14 mouse cellular contexts compared by ENCODE assay signal in the genomic region with DNA sequence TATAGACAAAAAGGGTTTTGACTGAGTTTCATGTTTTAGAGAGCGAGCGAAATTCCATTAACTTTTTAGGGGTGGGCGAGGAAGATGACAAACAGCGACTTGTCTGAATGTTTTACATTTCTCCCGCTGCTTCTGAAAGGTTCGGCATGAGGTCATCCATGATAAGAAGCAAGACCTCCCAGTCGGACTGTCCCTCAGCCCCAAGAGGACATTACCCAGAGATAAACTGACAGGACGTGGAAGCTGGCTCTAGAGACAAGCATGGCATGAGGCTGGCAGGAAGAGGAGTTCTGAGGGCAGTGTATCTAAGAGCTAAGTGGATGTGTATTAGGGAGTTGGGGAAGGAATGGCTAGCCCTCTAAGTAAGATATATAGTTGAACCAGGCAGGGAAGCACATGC.
A peak's percentile ranks its signal among the peaks of the same experiment; 100 is the strongest.
DNase-seq lines count a peak whose midpoint lies in the region; ATAC-seq and TF ChIP-seq lines count a peak whose summit lies in the region.
"Had no signal": no experiment of that assay in that cellular context is flagged by ENCODE, and none has a peak within 500 bp of the region (broad histone marks: within the 10 kb centered on the region; RNA-seq: fewer than 3 reads in every experiment).

No protein-coding gene starts in this region.

- ATAC-seq in lung, embryonic 15.5 days (ENCODE audit: borderline replicate concordance, extremely low read depth, low FRiP score, low TSS enrichment): no peak
- ATAC-seq in heart, postnatal 0 days (ENCODE audit: insufficient read depth, low read depth): no peak
- ATAC-seq in stomach, embryonic 16.5 days (ENCODE audit: insufficient read depth, low FRiP score): no peak
- no peak for ATAC-seq in frontal cortex, adult (ENCODE audit: low TSS enrichment)

- no peak overlapping the region for H3K4me3 ChIP-seq in gastrocnemius, adult 2 months
- no peak overlapping the region for H3K4me3 ChIP-seq in lung, embryonic 15.5 days
- no peak overlapping the region for H3K4me3 ChIP-seq in heart, postnatal 0 days (ENCODE audit: low read depth, low read length)
- no peak overlapping the region for H3K4me3 ChIP-seq in stomach, embryonic 16.5 days (replicated peaks; ENCODE audit: low read length)
- H3K4me3 ChIP-seq: forebrain, embryonic 15.5 days; megakaryocyte, embryonic 14.5 days; myocyte had no signal

- intact Hi-C loops in gastrocnemius, adult 2 months (cut with DNase I): no loop called here
- intact Hi-C loops in gastrocnemius, postnatal 36 days (cut with DNase I): no loop called here

- no peak for TF ChIP-seq EP300 in heart, postnatal 0 days (IDR thresholded peaks at IDR 0.05; ENCODE audit: low read depth)

- no peaks in the 10 kb centered on the region for H3K36me3 ChIP-seq in lung, embryonic 15.5 days
- H3K36me3 ChIP-seq in heart, postnatal 0 days (replicated peaks; ENCODE audit: control insufficient read depth, insufficient read depth, low read length): no peaks in the 10 kb centered on the region
- H3K36me3 ChIP-seq in stomach, embryonic 16.5 days (ENCODE audit: control insufficient read depth, insufficient read depth, low read length): no peaks in the 10 kb centered on the region
- H3K36me3 ChIP-seq: forebrain, embryonic 15.5 days had no signal

- no peaks in the 10 kb centered on the region for H3K9me3 ChIP-seq in lung, embryonic 15.5 days
- no peaks in the 10 kb centered on the region for H3K9me3 ChIP-seq in heart, postnatal 0 days (replicated peaks; ENCODE audit: control insufficient read depth, low read length)
- no peaks in the 10 kb centered on the region for H3K9me3 ChIP-seq in stomach, embryonic 16.5 days (replicated peaks; ENCODE audit: control insufficient read depth, low read length)
- H3K9me3 ChIP-seq: forebrain, embryonic 15.5 days; megakaryocyte, embryonic 14.5 days had no signal

- H3K9ac ChIP-seq in lung, embryonic 15.5 days: no peak overlapping the region
- no peak overlapping the region for H3K9ac ChIP-seq in heart, postnatal 0 days (replicated peaks; ENCODE audit: low read depth, low read length)
- H3K9ac ChIP-seq in stomach, embryonic 16.5 days (ENCODE audit: low read length): no peak overlapping the region
- H3K9ac ChIP-seq: forebrain, embryonic 15.5 days; liver, embryonic 14.5 days had no signal

- H3K4me2 ChIP-seq in lung, embryonic 15.5 days: no peak overlapping the region
- peak overlapping the region; percentile 2; the same call in 1 of the 2 replicates for H3K4me2 ChIP-seq in heart, postnatal 0 days (ENCODE audit: low read depth, low read length)
- no peak overlapping the region for H3K4me2 ChIP-seq in stomach, embryonic 16.5 days (ENCODE audit: low read depth, low read length)
- H3K4me2 ChIP-seq: forebrain, embryonic 15.5 days had no signal

- H3K4me1 ChIP-seq in lung, embryonic 15.5 days: peaks cover 44% of the 10 kb centered on the region
- H3K4me1 ChIP-seq in heart, postnatal 0 days (ENCODE audit: control insufficient read depth, insufficient read depth): peaks cover 8% of the 10 kb centered on the region; the same call in 1 of the 2 replicates
- peaks cover 17% of the 10 kb centered on the region; the same call in 1 of the 2 replicates for H3K4me1 ChIP-seq in stomach, embryonic 16.5 days (ENCODE audit: control insufficient read depth, insufficient read depth, low read length)

- no peak for DNase-seq in gastrocnemius, adult 2 months
- DNase-seq in gastrocnemius, postnatal 25 days: no peak
- DNase-seq in lung, postnatal 4 days: no peak
- no peak for DNase-seq in heart, postnatal 0 days (ENCODE audit: low spot score)
- DNase-seq in gastrocnemius, postnatal 36 days: no peak
- DNase-seq: adrenal gland, adult 8-10 months; kidney, postnatal 25 days had no signal

- TF ChIP-seq CTCF in gastrocnemius, adult 2 months (IDR thresholded peaks at IDR 0.05): no peak
- TF ChIP-seq CTCF in heart, postnatal 0 days (IDR thresholded peaks at IDR 0.05; ENCODE audit: low read depth): no peak

- WGBS in lung, embryonic 15.5 days: 18% methylated on average over 8 of the region's 8 CpGs
- 18% methylated on average over 8 of the region's 8 CpGs for WGBS in heart, postnatal 0 days
- 28% methylated on average over 8 of the region's 8 CpGs for WGBS in stomach, embryonic 16.5 days

- no peaks in the 10 kb centered on the region for H3K27me3 ChIP-seq in lung, embryonic 15.5 days
- H3K27me3 ChIP-seq in heart, postnatal 0 days (ENCODE audit: control insufficient read depth, insufficient read depth, low read length): peaks cover 3% of the 10 kb centered on the region; the same call in 1 of the 2 replicates
- H3K27me3 ChIP-seq in stomach, embryonic 16.5 days (ENCODE audit: control insufficient read depth, insufficient read depth, low read length): 0 out of 2 replicates have a peak, but pooled peaks cover 5% of the 10 kb centered on the region
- H3K27me3 ChIP-seq: forebrain, embryonic 15.5 days had no signal

- H3K27ac ChIP-seq in gastrocnemius, adult 2 months: peak overlapping the region; percentile 81
- peak overlapping the region; percentile 63 for H3K27ac ChIP-seq in lung, embryonic 15.5 days
- H3K27ac ChIP-seq in heart, postnatal 0 days (ENCODE audit: low read depth): peak overlapping the region; percentile 66
- peak overlapping the region; percentile 76 for H3K27ac ChIP-seq in stomach, embryonic 16.5 days (ENCODE audit: low read length)
- H3K27ac ChIP-seq: liver, embryonic 14.5 days had no signal
